Mouse (Mus musculus) megakaryocyte, embryonic 14.5 days (primary cell): ENCODE measurements around the gene Szt2.

Source experiments
- FLI1 ChIP-seq: IDR thresholded peaks from 2 replicates; pipeline ENCODE4 v1.6.1; 2012; ENCODE audit warnings: low read length, inconsistent platforms, mixed read lengths
- GATA1 ChIP-seq: IDR thresholded peaks from 3 replicates; pipeline ENCODE4 v1.6.1; 2012; ENCODE audit warnings: mixed read lengths, low read length, inconsistent platforms, borderline replicate concordance

DNA sequence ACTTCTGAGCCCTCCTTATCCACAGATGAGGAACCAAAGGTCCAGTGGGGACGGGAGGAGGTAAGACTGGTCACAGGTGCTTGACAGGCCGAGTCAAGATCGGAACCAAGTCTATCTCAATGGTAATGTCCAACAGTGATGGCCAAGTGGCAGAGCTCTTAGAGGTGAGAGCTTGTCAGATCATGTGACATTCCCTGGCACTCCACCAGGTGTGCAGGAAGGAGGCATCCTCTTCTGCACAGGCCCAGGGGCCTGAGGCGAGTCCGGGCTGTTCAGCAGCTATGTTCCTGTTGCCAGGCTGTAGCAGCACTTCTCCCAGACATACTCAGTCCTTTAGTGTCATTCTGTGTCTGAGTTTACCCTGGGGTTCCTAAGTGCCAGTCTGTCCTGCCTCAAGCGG is 46.2 kb downstream of the Szt2 start:
- TF ChIP-seq GATA1 (no peak), FLI1 (no peak)
